Mouse (Mus musculus) heart, adult 2 months (tissue): ENCODE results near the gene Palm.

ENCODE experiments used
- CTCF ChIP-seq: fragments of 200-600 bp; IDR thresholded peaks from 2 replicates; pipeline ENCODE4 v1.8.1; 2022; ENCODE audit warnings: antibody characterized with exemption, mild to moderate bottlenecking, moderate library complexity
- EP300 ChIP-seq: fragments of 200-500 bp; IDR thresholded peaks from 2 replicates; pipeline ENCODE4 v1.6.1; 2011; ENCODE audit warnings: low read depth, low read length, control low read depth; ENCODE audit not compliant: insufficient read depth
- POLR2A ChIP-seq: fragments of 200-500 bp; IDR thresholded peaks from 2 replicates; pipeline ENCODE4 v1.6.1; 2011; ENCODE audit warnings: mild to moderate bottlenecking, low read depth, low read length, control low read depth; ENCODE audit not compliant: insufficient read depth

GRCm38 (mm10) chr10:79795905-79796304 is 2.5 kb downstream of the Palm start:
- TF ChIP-seq EP300, result no peak
- TF ChIP-seq POLR2A, result no peak
- peak; percentile 57 for TF ChIP-seq CTCF
